Mouse (Mus musculus): Measurements from ENCODE around the gene Slc30a10.

Slc30a10 gene

GRCm38 (mm10) chr1:185516041-185516440, 61.4 kb downstream of the Slc30a10 start:
- in situ Hi-C loops (cut with MboI; ENCODE audit: low sequenced_read_pairs) = no loop called here

- in situ Hi-C loops (cut with MboI; ENCODE audit: low sequenced_read_pairs) = no loop called here
Observed at GRCm38 (mm10) chr1:185517566-185517965, 62.9 kb downstream of the Slc30a10 start.
